Mouse (Mus musculus) limb, embryonic 14.5 days (tissue): Measurements from ENCODE around the gene Nmt1. TPM values are rescaled to one million over a fixed set of nuclear protein-coding genes. Genes with fewer than 3 reads are reported as not detected.

Experiments used
- ATAC-seq: fragments of 200-750 bp; cut with Nextera tagmentation; 2 replicates; pipeline ENCODE4 v1.8.0; 2017; ENCODE audit warnings: low read depth, moderate number of reproducible peaks, moderate TSS enrichment; ENCODE audit not compliant: low FRiP score
- DNase-seq: peaks from one replicate; pipeline ENCODE4 v3.0.0-alpha.2; 2015; ENCODE audit warnings: low spot score
- H3K27ac ChIP-seq: fragments of 300-500 bp; sonication (generic); replicated peaks from 2 replicates; pipeline ENCODE4 v1.5.1; 2014; ENCODE audit warnings: low read depth, mild to moderate bottlenecking, low read length, moderate library complexity, mixed read lengths
- H3K27me3 ChIP-seq: fragments of 300-500 bp; sonication (generic); 2 replicates; pipeline ENCODE4 v1.6.1; 2014; ENCODE audit warnings: low read length, mixed read lengths; ENCODE audit not compliant: control insufficient read depth, insufficient read depth
- H3K36me3 ChIP-seq: fragments of 300-500 bp; sonication (generic); 2 replicates; pipeline ENCODE4 v1.6.1; 2014; ENCODE audit warnings: mild to moderate bottlenecking, low read length, moderate library complexity, mixed read lengths; ENCODE audit not compliant: control insufficient read depth, insufficient read depth
- H3K4me1 ChIP-seq: fragments of 300-500 bp; sonication (generic); 2 replicates; pipeline ENCODE4 v1.6.1; 2014; ENCODE audit warnings: antibody characterized with exemption, low read length, mixed read lengths; ENCODE audit not compliant: control insufficient read depth, insufficient read depth
- H3K4me2 ChIP-seq: fragments of 300-500 bp; sonication (generic); replicated peaks from 2 replicates; pipeline ENCODE4 v1.6.1; 2014; ENCODE audit warnings: low read depth, mild to moderate bottlenecking, low read length, moderate library complexity; ENCODE audit not compliant: severe bottlenecking
- H3K4me3 ChIP-seq: fragments of 300-500 bp; sonication (generic); replicated peaks from 2 replicates; pipeline ENCODE4 v1.5.1; 2014; ENCODE audit warnings: low read length
- H3K9ac ChIP-seq: fragments of 300-500 bp; sonication (generic); 2 replicates; pipeline ENCODE4 v1.6.1; 2014; ENCODE audit warnings: mild to moderate bottlenecking, low read depth, low read length, moderate library complexity; ENCODE audit not compliant: severe bottlenecking
- H3K9me3 ChIP-seq: fragments of 300-500 bp; sonication (generic); 2 replicates; pipeline ENCODE4 v1.6.1; 2016; ENCODE audit warnings: low read length; ENCODE audit not compliant: control insufficient read depth
- POLR2A ChIP-seq: fragments of 200-500 bp; IDR thresholded peaks from 2 replicates; pipeline ENCODE4 v1.8.0; 2012; ENCODE audit warnings: inconsistent platforms, mild to moderate bottlenecking, moderate library complexity, borderline replicate concordance; ENCODE audit not compliant: insufficient read depth, insufficient read length; ENCODE audit errors: extremely low read depth
- WGBS: fragments of 180-500 bp; shearing (Covaris S2); extraction: QIAGEN DNeasy Blood & Tissue Kit; methylation state at CpG from one replicate; pipeline ENCODE4 v1.1.7; 2014; 5-methylcytosine and 5-hydroxymethylcytosine counted together
- polyA plus RNA-seq, 2 experiments: library from polyadenylated mRNA; depleted of rRNA in 1 of 2; stranded (reverse) in 1 of 2; unstranded in 1 of 2; fragments of >200 nt; fragmentation: Nextera tagmentation in 1 of 2; extraction: Ambion mirVana in 1 of 2; gene quantifications; 2 replicates each; pipeline versions ENCODE4 v1.2.1 to v1.2.3; 2012 to 2014

Nmt1 gene
- polyA plus RNA-seq, 2 experiments: 45.9 to 50.2 TPM

- DNase-seq: no peak
- H3K4me3 ChIP-seq: no peak overlapping the region
- no peak overlapping the region for H3K27ac ChIP-seq
- H3K9me3 ChIP-seq: no peaks in the 10 kb centered on the region
- H3K4me2 ChIP-seq: no peak overlapping the region
- WGBS: 100% methylated on average over 3 of the region's 3 CpGs
- no peak overlapping the region for H3K9ac ChIP-seq
- peaks cover 51% of the 10 kb centered on the region for H3K36me3 ChIP-seq
- no peak for TF ChIP-seq POLR2A
- H3K27me3 ChIP-seq: no peaks in the 10 kb centered on the region
- no peaks in the 10 kb centered on the region for H3K4me1 ChIP-seq
- no peak for ATAC-seq
Observed at GRCm38 (mm10) chr11:103043982-103044381, 16.0 kb downstream of the Nmt1 start.

GRCm38 (mm10) chr11:103046286-103046685 lies 18.3 kb downstream of the Nmt1 start:
- no peak overlapping the region for H3K9ac ChIP-seq
- no peak overlapping the region for H3K4me2 ChIP-seq
- no peaks in the 10 kb centered on the region for H3K9me3 ChIP-seq
- no peaks in the 10 kb centered on the region for H3K27me3 ChIP-seq
- no peak for DNase-seq
- H3K36me3 ChIP-seq: peaks cover 67% of the 10 kb centered on the region
- TF ChIP-seq POLR2A: no peak
- ATAC-seq: no peak
- no peak overlapping the region for H3K4me3 ChIP-seq
- H3K4me1 ChIP-seq: no peaks in the 10 kb centered on the region
- WGBS: 86% methylated on average over 8 of the region's 8 CpGs
- H3K27ac ChIP-seq: no peak overlapping the region

- TF ChIP-seq POLR2A: no peak
- WGBS: 84% methylated on average over 5 of the region's 5 CpGs
- H3K4me1 ChIP-seq: no peaks in the 10 kb centered on the region
- no peak overlapping the region for H3K4me3 ChIP-seq
- DNase-seq: no peak
- no peak overlapping the region for H3K27ac ChIP-seq
- no peaks in the 10 kb centered on the region for H3K9me3 ChIP-seq
- no peak overlapping the region for H3K4me2 ChIP-seq
- H3K36me3 ChIP-seq: peaks cover 59% of the 10 kb centered on the region
- H3K9ac ChIP-seq: no peak overlapping the region
- no peaks in the 10 kb centered on the region for H3K27me3 ChIP-seq
- no peak for ATAC-seq
Observed at GRCm38 (mm10) chr11:103049611-103050010, 21.6 kb downstream of the Nmt1 start.

- Histone ChIP-seq H3K27me3 (no peaks in the 10 kb centered on the region), H3K4me2 (no peak overlapping the region), H3K36me3 (peaks cover 56% of the 10 kb centered on the region), H3K4me3 (no peak overlapping the region), H3K9ac (no peak overlapping the region), H3K9me3 (no peaks in the 10 kb centered on the region), H3K4me1 (no peaks in the 10 kb centered on the region), H3K27ac (no peak overlapping the region)
- no peak for DNase-seq
- no peak for ATAC-seq
- TF ChIP-seq POLR2A: no peak
- 91% methylated on average over 8 of the region's 9 CpGs for WGBS
Observed at GRCm38 (mm10) chr11:103050153-103050552, 22.2 kb downstream of the Nmt1 start.

- no peaks in the 10 kb centered on the region for H3K27me3 ChIP-seq
- no peak overlapping the region for H3K4me3 ChIP-seq
- no peak for TF ChIP-seq POLR2A
- no peaks in the 10 kb centered on the region for H3K9me3 ChIP-seq
- 70% methylated on average over 8 of the region's 8 CpGs for WGBS
- ATAC-seq (no peak), DNase-seq (no peak)
- peaks cover 57% of the 10 kb centered on the region for H3K36me3 ChIP-seq
- H3K4me1 ChIP-seq: no peaks in the 10 kb centered on the region
- H3K27ac ChIP-seq: no peak overlapping the region
- no peak overlapping the region for H3K4me2 ChIP-seq
- no peak overlapping the region for H3K9ac ChIP-seq
Observed at GRCm38 (mm10) chr11:103051249-103051691, 23.3 kb downstream of the Nmt1 start.

- no peak for ATAC-seq
- peaks cover 58% of the 10 kb centered on the region for H3K36me3 ChIP-seq
- 83% methylated on average over 6 of the region's 6 CpGs for WGBS
Observed at GRCm38 (mm10) chr11:103052078-103052477, 24.1 kb downstream of the Nmt1 start.

More at GRCm38 (mm10) chr11:103052078-103052477, 24.1 kb downstream of the Nmt1 start:
- Histone ChIP-seq H3K9me3 (no peaks in the 10 kb centered on the region), H3K9ac (no peak overlapping the region), H3K4me1 (no peaks in the 10 kb centered on the region), H3K4me2 (no peak overlapping the region), H3K27ac (no peak overlapping the region), H3K27me3 (no peaks in the 10 kb centered on the region), H3K4me3 (no peak overlapping the region)
- TF ChIP-seq POLR2A: no peak
- DNase-seq: no peak
